Mouse (Mus musculus): ENCODE results near the gene Tbx2.

Gene Tbx2

DNA sequence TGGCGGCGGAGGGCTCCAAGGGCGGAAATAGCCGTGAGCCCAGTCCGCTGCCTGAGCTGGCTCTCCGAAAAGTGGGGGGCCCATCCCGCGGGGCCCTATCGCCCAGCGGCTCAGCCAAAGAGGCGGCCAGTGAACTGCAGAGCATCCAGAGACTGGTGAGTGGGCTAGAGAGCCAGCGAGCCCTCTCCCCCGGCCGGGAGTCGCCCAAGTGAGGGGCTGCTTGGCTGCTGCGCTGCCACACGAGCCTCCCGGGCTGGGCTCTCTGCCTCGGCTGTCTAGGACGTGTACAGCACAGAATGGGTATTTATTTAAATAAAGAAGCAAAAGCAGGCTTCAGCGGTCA is 8.4 kb downstream of the Tbx2 start:
- peak; percentile 43 for DNase-seq

DNA sequence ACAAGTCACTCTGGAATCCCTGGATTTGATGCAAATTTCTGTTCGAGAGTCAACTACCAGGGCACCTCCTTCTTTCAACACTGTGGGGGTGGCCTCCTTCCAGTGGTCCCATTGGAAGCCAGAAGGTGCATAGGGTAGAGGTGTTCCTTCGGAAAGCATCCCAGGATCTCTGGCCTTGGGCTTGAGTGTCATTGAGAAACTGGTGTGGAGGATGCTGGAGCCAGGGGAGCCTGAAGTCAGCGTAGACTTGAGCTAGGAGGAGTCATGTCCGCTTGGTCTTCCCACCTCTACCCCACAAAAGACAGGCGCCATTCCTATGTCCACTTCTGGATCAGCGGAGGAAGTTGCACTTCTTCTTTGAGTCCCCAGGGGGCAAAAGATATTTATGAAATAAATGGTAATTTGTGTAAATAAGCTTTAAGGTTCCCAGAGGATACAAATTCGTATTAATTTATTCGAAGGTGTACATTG is 8.9 kb downstream of the Tbx2 start:
- DNase-seq: peak; percentile 65

- DNase-seq: peak; percentile 92
Observed at GRCm38 (mm10) chr11:85841980-85842379, 9.6 kb downstream of the Tbx2 start.

DNA sequence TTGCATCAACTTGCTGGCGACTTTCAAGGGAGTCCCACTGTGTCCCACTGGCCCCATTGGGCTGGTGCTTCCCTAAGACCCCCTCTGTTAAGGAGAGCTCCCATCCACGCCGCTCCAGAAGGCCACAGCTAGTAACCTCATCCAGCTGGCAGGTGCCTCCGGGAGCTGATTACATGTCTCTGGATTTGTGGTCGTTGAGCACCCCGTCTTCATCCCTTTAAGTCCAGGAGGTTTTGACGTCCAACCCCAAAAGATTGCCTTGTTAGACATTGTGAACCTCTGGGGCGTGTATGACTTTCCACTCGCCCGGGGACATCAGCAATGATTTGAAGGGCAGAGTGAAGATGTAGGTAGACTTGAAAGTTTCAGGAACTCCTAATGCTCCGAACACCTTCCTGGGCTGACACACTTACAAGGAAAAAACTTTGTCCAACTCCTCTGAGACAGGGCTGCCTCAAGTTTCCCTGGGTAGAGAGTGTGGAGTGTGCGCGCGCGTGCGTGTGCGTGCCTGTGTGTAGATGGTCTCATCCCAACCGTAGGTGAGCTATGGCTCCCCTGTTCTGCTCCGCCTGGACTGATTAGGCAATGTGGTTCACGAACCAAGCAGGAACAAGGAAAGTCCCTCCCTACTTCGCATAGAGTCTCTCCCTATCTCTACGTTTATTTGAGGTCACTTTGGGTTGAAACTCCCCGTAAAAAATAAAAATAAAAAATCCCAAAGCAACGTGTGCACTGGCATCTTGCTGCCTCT is 10.4 kb downstream of the Tbx2 start:
- DNase-seq: no peak

GRCm38 (mm10) chr11:85843347-85843692 is 11.0 kb downstream of the Tbx2 start:
- peak; percentile 91 for DNase-seq

DNA sequence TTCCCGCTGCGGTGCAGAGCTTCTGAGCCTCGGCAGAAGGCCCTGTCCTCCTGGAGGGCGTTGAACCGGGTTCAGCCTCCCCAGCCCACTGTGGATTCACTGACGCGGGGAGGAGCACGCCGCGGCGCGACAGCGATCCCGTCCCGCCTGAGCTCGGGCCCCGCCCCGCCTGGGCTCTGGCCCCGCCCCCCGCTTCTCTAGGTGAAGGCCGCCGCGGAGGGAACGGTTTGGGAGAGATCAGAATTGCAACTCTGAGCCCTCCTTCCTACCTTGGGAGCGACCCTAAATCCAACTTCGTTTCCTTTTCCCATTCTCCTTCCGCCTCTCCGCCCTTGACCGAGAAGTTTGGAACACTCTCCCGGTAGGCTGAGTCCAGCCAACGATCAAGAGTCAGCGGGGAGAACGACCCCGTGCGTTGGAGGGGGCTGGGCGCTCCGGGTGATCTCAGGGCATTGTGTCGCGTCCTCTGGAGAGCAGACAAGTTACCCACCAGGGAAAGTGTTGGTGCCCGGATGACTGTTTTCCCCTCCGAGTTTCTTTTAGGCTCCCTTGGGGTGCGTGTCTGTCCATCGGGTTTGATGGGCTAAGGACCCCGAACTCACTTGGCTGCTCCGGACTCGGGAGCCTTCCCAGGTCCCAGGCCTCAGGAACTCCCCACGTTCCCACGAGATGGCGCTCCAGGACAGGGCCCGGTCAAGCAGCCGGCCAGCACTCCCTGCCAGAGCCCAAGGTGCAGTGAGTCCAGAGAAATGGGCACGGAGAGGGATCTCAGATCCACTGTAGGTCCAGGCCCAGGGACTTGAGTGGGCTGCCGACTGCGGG is 12.0 kb downstream of the Tbx2 start:
- DNase-seq: peak; percentile 93

GRCm38 (mm10) chr11:85844971-85845370 is 12.6 kb downstream of the Tbx2 start:
- DNase-seq: no peak

- no peak for DNase-seq
Observed at GRCm38 (mm10) chr11:85845921-85846320, 13.6 kb downstream of the Tbx2 start.

DNA sequence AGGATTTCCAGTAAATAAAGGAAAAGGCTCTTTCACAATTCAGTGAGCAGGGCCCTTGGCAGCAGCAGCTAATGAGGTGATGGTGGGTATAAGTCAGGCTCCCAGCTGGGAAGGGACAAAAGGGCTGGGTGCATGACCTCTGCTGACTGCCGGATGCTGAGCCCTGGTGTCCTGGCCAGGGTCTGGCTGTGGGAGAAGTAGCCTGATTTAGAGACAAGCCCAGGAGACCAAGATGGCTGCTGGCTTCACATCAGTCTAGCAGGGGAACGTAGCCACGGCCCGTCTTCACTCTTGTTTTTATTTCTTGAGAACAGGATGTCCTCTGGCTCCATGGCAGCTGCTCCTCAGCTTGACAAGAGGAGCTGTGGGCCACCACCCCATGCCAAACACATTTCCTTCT is 14.2 kb downstream of the Tbx2 start:
- DNase-seq: no peak

- DNase-seq: peak; percentile 90
Observed at GRCm38 (mm10) chr11:85849037-85849436, 16.7 kb downstream of the Tbx2 start.

- DNase-seq: no peak
Observed at GRCm38 (mm10) chr11:85850233-85850632, 17.9 kb downstream of the Tbx2 start, which contains the start of gene Gm11444. Gene Gm11444 (minus strand): TSS chr11:85850333.

DNA sequence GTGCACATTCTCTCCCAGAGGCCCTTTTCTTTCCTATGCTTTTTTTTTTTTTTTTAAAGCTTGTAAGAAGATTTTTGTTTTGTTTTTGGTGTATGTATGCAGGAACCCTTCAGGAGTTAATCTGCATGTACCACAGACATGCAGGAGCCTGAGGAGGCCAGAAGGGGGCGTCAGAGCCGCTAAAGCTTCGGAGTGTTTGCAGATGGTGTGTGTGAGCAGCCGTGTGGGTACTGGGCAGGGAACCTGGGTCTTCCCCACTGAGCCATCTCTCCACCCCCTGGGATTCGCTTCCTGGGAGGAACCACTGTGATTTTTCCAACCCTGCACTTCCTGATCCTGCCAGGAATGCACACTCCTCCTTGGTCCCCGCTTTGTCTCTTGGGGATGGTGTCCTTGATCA is 18.4 kb downstream of the Tbx2 start:
- DNase-seq: peak; percentile 56

- DNase-seq: peak; percentile 74
Observed at GRCm38 (mm10) chr11:85857997-85858698, 25.8 kb downstream of the Tbx2 start.

DNA sequence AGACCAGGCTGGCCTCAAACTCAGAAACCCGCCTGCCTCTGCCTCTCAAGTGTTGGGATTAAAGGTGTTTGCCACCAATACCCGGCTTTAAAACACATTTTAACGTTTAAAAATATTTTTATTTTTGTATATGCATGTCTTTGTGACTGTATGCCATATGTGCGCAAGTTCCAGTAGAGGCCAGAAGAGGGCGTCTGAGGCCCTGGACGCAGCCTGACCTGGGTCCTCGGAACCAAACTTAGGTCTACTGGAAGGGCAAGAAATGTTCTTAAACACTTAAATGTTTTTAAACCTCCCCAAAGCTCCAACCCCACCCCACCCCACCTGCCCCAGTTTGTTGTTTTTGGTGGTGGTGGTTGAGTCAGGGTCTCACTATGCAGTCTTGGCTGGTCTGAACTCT is 32.0 kb downstream of the Tbx2 start:
- DNase-seq: peak; percentile 32

DNA sequence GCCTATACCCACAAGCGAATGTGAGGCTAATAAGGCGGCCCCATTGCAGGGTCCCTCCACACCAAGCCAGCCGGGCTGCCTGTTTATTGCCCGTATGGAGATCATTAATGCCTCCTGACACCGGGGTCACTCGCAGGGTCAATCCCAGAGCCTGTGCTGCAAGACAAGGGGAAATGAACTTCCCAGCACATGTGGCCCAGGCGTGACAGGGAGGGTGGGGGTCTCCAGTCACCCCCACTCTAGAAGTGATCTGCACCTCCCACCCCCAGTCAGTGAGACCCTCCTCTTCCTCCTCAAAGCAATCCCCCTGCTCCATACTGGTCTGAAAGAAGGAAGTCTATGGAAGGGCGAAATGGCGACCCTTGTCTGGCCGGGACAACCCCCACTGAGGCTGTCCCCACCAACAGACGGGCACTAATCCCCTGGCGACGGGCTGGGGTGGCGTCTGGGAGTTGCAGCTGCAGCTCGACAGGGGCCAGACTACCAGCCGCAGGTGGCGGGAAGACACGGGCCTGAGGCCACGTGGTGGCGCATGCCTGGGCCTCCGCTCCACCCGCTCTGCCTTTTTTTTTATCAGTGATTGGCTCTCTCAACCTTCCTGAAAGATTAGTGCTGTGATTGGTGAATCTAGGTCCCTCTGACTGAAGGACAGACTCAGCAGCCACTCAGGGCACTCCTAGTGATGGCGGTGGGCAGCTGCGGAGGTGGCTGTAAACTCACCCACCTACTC is 43.9 kb downstream of the Tbx2 start:
- DNase-seq: peak; percentile 74

GRCm38 (mm10) chr11:85884498-85884897 is 52.1 kb downstream of the Tbx2 start:
- peak; percentile 10 for DNase-seq

DNA sequence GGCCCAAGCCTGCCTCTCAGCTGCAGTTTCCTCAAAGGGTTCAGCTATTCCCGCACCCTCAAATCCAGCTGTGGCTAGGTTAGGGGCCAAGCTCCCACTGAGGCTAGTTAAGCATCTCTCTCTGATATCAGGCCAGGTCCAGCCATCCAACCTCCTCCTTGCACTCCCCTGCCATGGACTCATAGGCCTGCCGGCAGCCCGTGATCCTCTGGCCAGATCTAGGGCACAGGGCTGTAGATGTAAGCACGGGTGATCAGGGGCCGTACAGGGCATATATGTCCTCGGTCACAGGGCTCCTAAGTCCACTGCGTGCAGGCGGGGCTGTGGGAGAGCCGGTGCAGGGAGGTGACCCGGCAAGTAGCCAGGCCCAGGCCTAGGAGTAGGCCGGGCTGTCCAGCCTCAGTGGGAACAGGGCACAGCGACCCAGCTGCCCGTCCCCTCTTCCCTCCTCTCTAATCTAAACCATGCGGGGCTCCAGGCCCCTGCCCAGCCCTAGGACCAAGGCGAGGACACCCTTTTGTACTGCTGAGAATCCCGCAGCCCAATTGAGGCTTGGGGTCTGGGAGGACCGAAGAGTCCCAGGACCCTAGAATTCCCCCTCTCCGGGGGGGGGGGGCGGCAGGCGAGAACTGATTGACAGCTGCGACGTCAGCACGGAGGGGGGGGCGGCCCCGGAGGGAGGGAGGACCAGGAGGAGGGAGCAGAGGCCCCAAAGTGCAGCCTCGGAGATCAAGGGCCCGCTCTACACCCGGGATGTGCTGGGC is 53.5 kb downstream of the Tbx2 start, which contains the start of gene Tbx4:
TSS of gene Tbx4 (plus strand) at position 758 of the 764 bp plus-strand sequence.
- no peak for DNase-seq

DNA sequence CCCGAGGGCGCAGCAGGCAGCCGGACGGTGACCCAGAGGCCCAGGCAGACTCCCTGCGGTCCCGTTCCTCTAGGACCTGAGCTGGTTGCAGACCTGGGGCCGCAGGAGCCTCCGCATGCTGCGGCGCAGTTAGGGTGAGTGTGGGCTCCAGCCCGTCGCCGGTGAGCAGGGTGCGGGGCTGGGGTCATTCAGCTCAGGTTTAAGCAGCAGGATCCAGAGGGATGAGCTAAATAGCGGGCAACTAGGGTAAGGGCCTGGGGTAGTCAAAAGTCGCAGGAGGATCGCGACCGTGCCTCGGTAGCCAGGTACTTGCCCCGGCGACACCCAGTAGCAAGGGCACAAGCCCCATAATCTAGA is 54.1 kb downstream of the Tbx2 start:
- peak; percentile 47 for DNase-seq

DNA sequence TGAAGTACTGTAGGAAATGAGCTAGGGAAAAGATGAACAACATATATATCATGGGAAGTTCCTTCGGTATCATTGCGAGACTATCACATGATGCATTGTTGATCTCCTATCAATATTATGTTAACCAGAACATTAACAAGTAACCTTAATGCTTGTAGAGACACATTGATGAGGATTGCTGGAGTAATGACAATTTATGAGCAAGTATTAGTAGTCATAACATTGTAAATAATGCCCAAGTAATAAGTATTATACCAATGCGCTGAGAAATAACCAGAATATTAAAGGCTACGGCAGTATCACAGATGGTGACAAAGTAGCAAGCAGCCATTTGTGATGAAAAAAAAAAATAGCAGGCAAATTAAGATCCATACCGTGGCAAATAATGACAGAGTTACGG is 54.9 kb downstream of the Tbx2 start:
- DNase-seq: peak; percentile 16

DNA sequence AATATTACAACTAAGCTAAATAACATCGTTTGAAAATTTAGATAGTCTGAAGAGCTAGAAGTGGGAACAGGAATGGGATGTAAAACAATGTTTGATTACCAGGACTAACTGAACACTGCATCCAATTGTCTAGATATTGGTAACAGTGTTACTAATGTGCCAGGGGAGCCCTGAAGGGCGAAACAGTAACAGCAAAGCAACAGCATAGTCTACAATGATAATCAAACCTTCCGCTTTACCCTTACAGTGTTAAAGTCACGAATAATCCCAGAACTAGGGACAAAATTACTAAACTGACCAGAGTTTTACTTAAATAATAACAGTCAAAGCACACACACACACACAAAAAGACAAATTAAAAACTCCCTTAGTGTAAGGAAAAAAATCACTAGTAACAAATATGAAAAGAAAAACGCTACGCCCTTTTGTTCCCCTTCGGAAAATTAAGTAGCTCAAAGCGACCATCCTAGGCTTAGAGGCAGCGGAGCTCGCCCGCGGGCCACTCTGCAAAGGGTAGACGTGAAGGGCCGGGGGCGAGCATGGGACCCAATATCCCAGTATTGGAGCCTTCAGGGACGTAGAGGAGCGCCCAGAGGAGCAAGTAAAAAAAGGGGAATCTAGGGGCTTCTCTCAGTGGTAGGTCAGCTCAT is 55.6 kb downstream of the Tbx2 start:
- peak; percentile 62 for DNase-seq

DNA sequence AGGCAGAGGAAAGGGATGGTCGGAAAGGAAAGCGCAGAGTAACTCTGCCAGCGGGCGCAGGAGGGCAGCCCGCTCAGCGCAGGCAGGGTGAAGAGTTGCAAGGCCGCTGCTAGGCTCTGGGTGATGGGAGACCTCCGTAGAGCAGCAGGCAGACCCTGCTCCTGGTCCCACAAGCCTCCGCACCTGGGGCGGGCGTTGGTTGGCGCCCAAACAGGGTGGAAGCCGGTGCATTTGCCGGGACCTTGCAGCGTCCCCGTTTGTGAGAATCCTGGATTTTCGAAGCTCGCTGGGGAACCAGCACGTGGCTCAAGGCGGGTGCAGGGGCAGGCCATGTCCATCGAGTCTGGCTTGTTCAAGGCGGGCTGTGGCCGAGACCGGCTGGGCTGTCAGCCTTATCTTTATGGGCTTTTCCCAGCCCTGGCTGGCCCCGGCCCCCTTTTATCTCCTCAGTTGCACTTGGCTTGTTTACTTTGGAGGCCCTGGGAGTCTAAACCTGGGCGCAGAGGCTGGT is 56.2 kb downstream of the Tbx2 start:
- peak; percentile 64 for DNase-seq

Data from embryo, embryonic 11 days (tissue).